Mouse (Mus musculus): Measurements from ENCODE around the gene Adgrb3.

GRCm38 (mm10) chr1:25744736-25745135, 84.8 kb downstream of the Adgrb3 start:
- TF ChIP-seq POLR2A (IDR thresholded peaks at IDR 0.05; ENCODE audit: extremely low read depth, insufficient read depth, low read length) (no peak), CTCF (IDR thresholded peaks at IDR 0.05; ENCODE audit: extremely low read depth, insufficient read depth, low read length) (no peak)

Data from cortical plate, adult 2 months (tissue).